Mouse (Mus musculus): ENCODE data around the gene Slc5a6. TPM values are rescaled to one million over a fixed set of nuclear protein-coding genes. Genes with fewer than 3 reads are reported as not detected.
A peak's percentile ranks its signal among the peaks of the same experiment; 100 is the strongest.
"Not testable (repeated sequence)": the region's sequence is repeated elsewhere in the genome, so short reads cannot be mapped to it uniquely, and the experiment has no call there.

Gene Slc5a6
- total RNA-seq, 1 experiment, result 44.1 TPM

DNA sequence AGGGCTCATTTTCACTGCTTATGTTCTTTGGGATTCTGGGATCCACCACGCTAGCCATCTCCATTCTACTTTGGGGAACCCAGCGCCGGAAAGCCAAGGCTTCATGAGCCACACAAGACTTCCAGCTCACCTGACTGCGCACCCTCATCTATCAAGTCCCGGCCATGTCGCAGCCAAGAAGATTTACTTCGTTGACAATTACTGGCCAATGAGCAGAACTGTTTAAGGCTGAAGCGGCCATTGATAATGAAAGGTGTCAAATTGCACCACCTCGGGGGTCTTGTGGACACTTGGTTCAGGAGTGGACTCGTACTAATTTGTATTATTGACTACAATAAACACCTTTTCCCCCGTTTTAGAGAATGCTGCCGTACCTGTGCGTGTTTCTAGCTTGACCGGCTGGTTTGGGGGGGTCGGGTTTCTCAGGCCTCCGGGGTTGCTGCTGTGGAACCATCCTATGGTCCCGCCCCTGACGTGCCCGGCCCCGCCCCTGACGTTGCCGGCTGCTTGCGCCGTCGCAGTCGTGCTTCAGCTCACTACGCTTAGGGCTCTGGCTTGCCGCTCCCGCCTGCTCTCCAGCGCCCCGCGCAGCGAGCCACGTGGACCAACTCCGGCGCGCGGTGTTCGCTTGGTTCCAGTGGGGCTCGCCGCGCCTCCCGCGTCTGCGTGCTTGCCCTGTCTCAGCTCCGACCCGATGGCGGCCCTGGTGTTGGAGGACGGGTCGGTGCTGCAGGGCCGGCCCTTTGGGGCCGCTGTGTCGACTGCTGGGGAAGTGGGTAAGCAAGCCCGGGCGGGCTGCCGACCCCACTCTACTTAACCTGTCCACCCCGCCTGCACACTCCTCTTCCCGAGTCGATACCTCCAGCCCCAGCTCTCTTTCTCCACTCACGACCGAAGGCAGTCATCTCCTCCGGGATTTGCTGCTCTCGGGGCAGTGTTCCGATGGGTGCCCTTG, 5.8 kb upstream of the Slc5a6 start, which contains the start of gene Cad:
Cad (plus strand) TSS at position 520 of the 955 bp plus-strand sequence.
- in situ Hi-C loops (cut with MboI; ENCODE audit: low sequenced_read_pairs in 2 of 2, unreplicated experiment in 2 of 2), result no loop called here
- no peaks in the 10 kb centered on the region; a peak in 1 of 4 replicates for H3K4me1 ChIP-seq (ENCODE audit: control insufficient read depth in 2 of 2, insufficient read depth in 2 of 2, low read length in 2 of 2, poor library complexity in 1 of 2)
- H3K9me3 ChIP-seq (ENCODE audit: control insufficient read depth, insufficient read depth, low read depth, low read length), result no peaks in the 10 kb centered on the region
- peak within 1 kb of the TSS; percentile 96 for H3K9ac ChIP-seq (ENCODE audit: insufficient read depth, low read depth, low read length, poor library complexity, severe bottlenecking)
- peaks cover 19% of the 10 kb centered on the region for H3K36me3 ChIP-seq (ENCODE audit: control insufficient read depth, insufficient read depth, low read length, poor library complexity, severe bottlenecking)
- peak within 1 kb of the TSS; percentile 88 to 95 for H3K4me3 ChIP-seq (ENCODE audit: insufficient read depth in 1 of 2, low read depth in 1 of 2, low read length in 2 of 2, poor library complexity in 1 of 2, severe bottlenecking in 1 of 2)
- DNase-seq (ENCODE audit: low read depth, low spot score), result peak; percentile 77
- H3K27ac ChIP-seq (ENCODE audit: insufficient read depth, low read depth, low read length, poor library complexity, severe bottlenecking), result peak within 1 kb of the TSS; percentile 43
- TF ChIP-seq MAFK (IDR thresholded peaks at IDR 0.05; ENCODE audit: insufficient read depth, low read depth, low read length) (no peak), CHD2 (IDR thresholded peaks at IDR 0.05; ENCODE audit: low read depth, low read length) (0 out of 2 replicates have a peak, but pooled peaks have one; percentile 6), ZNF384 (IDR thresholded peaks at IDR 0.05; ENCODE audit: low read depth, low read length) (no peak), HCFC1 (IDR thresholded peaks at IDR 0.05; ENCODE audit: borderline replicate concordance, insufficient read depth, low read length) (peak; percentile 54; the same call in 1 of the 2 replicates), ZC3H11A (IDR thresholded peaks at IDR 0.05; ENCODE audit: borderline replicate concordance, low read depth, low read length) (no peak)

DNA sequence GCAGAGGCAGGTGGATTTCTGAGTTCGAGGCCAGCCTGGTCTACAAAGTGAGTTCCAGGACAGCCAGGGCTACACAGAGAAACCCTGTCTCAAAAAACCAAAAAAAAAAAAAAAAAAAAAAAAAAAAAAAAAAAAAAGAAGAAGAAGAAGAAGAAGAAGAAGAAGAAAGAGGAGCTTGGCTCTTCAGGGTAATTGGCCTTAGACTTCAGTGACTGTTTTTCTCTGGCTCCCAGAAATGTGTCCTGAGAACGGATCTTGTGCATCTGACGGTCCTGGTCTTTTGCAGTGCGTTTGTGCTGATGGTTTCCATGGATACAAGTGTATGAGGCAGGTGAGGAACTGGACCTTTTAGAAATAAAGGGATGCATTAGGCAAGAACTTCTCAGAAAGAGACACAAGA, 5.0 kb upstream of the Slc5a6 start:
- DNase-seq (ENCODE audit: low read depth, low spot score); H3K9me3 ChIP-seq (ENCODE audit: control insufficient read depth, insufficient read depth, low read depth, low read length); H3K27ac ChIP-seq (ENCODE audit: insufficient read depth, low read depth, low read length, poor library complexity, severe bottlenecking); H3K9ac ChIP-seq (ENCODE audit: insufficient read depth, low read depth, low read length, poor library complexity, severe bottlenecking); in situ Hi-C loops (cut with MboI; ENCODE audit: low sequenced_read_pairs in 2 of 2, unreplicated experiment in 2 of 2); H3K4me1 ChIP-seq (ENCODE audit: control insufficient read depth in 2 of 2, insufficient read depth in 2 of 2, low read length in 2 of 2, poor library complexity in 1 of 2): not testable (repeated sequence)
- Histone ChIP-seq H3K36me3 (ENCODE audit: control insufficient read depth, insufficient read depth, low read length, poor library complexity, severe bottlenecking) (peaks cover 11% of the 10 kb centered on the region), H3K4me3 (ENCODE audit: insufficient read depth in 1 of 2, low read depth in 1 of 2, low read length in 2 of 2, poor library complexity in 1 of 2, severe bottlenecking in 1 of 2) (peak overlapping the region; percentile 88 to 95; a peak in 2 of 4 replicates)
- peak; percentile 75 for TF ChIP-seq ZNF384 (IDR thresholded peaks at IDR 0.05; ENCODE audit: low read depth, low read length)

DNA sequence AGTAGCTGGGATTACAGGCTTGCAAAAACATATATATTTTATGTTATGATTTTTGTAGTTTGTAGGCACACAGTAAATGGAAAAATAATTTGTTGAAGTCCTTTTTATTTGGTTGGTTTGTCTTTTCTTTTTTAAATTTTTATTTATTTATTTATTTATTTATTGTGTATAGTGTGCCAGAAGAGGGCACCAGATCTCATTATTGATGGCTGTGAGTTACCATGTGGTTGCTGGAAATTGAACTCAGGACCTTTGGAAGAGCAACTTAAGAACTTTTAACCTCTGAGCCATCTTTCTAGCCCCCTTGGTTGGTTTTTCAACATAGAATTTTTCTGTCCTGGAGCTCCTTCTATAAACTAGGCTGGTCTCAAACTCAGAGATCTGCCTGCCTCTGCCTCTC, 1.7 kb upstream of the Slc5a6 start:
- H3K4me3 ChIP-seq (ENCODE audit: insufficient read depth in 1 of 2, low read depth in 1 of 2, low read length in 2 of 2, poor library complexity in 1 of 2, severe bottlenecking in 1 of 2), result no peak overlapping the region
- no peak overlapping the region for H3K9ac ChIP-seq (ENCODE audit: insufficient read depth, low read depth, low read length, poor library complexity, severe bottlenecking)
- no peak overlapping the region for H3K27ac ChIP-seq (ENCODE audit: insufficient read depth, low read depth, low read length, poor library complexity, severe bottlenecking)
- in situ Hi-C loops (cut with MboI; ENCODE audit: low sequenced_read_pairs in 2 of 2, unreplicated experiment in 2 of 2), result no loop called here
- TF ChIP-seq HCFC1 (IDR thresholded peaks at IDR 0.05; ENCODE audit: borderline replicate concordance, insufficient read depth, low read length) (no peak), MAFK (IDR thresholded peaks at IDR 0.05; ENCODE audit: insufficient read depth, low read depth, low read length) (no peak), ZNF384 (IDR thresholded peaks at IDR 0.05; ENCODE audit: low read depth, low read length) (no peak), ZC3H11A (IDR thresholded peaks at IDR 0.05; ENCODE audit: borderline replicate concordance, low read depth, low read length) (no peak), CHD2 (IDR thresholded peaks at IDR 0.05; ENCODE audit: low read depth, low read length) (no peak)
- DNase-seq (ENCODE audit: low read depth, low spot score), result no peak
- H3K36me3 ChIP-seq (ENCODE audit: control insufficient read depth, insufficient read depth, low read length, poor library complexity, severe bottlenecking), result no peaks in the 10 kb centered on the region
- H3K4me1 ChIP-seq (ENCODE audit: control insufficient read depth in 2 of 2, insufficient read depth in 2 of 2, low read length in 2 of 2, poor library complexity in 1 of 2), result no peaks in the 10 kb centered on the region; a peak in 1 of 4 replicates
- H3K9me3 ChIP-seq (ENCODE audit: control insufficient read depth, insufficient read depth, low read depth, low read length), result no peaks in the 10 kb centered on the region

DNA sequence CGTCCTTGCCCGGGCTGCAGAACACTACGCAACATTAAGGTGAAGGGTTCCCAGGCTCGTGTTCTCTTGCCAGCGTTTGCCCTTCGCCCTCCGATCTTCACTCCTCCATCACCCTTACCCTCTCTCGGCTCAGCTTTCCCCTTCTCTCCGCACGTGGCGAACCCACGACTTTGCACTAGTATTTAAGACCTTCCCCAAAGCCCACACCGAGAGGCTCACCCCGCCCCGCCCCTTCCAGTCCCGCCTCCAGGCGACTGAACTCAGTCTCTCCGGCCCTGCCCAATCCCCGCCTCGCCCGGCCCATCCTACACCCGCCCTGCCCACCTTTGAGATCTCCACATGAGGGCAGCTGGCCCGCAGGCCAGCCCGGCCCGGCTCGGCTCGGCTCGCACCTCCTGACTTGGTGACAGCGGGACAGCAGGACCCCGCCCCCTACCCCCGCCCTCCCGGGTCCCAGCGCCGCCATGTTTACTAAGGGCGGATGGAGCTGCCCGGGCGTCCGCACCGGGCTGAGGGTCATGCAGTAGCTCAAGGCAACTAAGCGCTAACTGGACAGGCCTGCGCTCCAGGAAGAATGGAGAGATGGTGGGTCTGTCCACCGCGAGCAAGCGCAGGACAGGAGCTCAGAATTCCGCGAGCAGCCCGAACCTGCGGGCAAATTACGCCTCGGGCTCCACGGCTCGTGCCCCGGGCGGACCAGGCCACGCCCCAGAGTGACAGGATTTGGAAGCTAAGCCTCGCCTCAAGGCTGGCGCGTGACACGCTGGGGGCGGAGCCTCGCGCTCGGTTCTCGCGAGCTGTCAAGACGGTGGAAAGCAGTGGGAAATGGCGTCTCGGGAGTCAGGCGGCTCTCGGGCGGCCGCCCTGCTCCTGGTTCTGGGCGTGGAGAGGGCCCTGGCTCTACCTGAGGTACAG, 619 bp downstream of the Slc5a6 start, which contains the start of gene Atraid:
Atraid (plus strand) TSS at position 465 of the 915 bp plus-strand sequence.
- peak; percentile 97 for DNase-seq (ENCODE audit: low read depth, low spot score)
- in situ Hi-C loops (cut with MboI; ENCODE audit: low sequenced_read_pairs in 2 of 2, unreplicated experiment in 2 of 2), result no loop called here
- Histone ChIP-seq H3K36me3 (ENCODE audit: control insufficient read depth, insufficient read depth, low read length, poor library complexity, severe bottlenecking) (peaks cover 2% of the 10 kb centered on the region; the same call in 1 of the 2 replicates), H3K4me3 (ENCODE audit: insufficient read depth in 1 of 2, low read depth in 1 of 2, low read length in 2 of 2, poor library complexity in 1 of 2, severe bottlenecking in 1 of 2) (peak within 1 kb of the TSS; percentile 78 to 93), H3K4me1 (ENCODE audit: control insufficient read depth in 2 of 2, insufficient read depth in 2 of 2, low read length in 2 of 2, poor library complexity in 1 of 2) (no peaks in the 10 kb centered on the region), H3K27ac (ENCODE audit: insufficient read depth, low read depth, low read length, poor library complexity, severe bottlenecking) (peak within 1 kb of the TSS; percentile 88), H3K9ac (ENCODE audit: insufficient read depth, low read depth, low read length, poor library complexity, severe bottlenecking) (peak within 1 kb of the TSS; percentile 96), H3K9me3 (ENCODE audit: control insufficient read depth, insufficient read depth, low read depth, low read length) (no peaks in the 10 kb centered on the region)
- TF ChIP-seq HCFC1 (IDR thresholded peaks at IDR 0.05; ENCODE audit: borderline replicate concordance, insufficient read depth, low read length), result peak; percentile 80
- peak; percentile 94 for TF ChIP-seq CHD2 (IDR thresholded peaks at IDR 0.05; ENCODE audit: low read depth, low read length)
- TF ChIP-seq ZC3H11A (IDR thresholded peaks at IDR 0.05; ENCODE audit: borderline replicate concordance, low read depth, low read length), result no peak
